Mouse (Mus musculus) fat pad, adult 2 months (tissue): ENCODE results near the gene Fxyd5.

Source experiments
- DNase-seq: peaks from one replicate; pipeline ENCODE4 v3.0.0-alpha.2; 2011; ENCODE audit warnings: low read depth, low spot score; ENCODE audit errors: extremely low read depth

Gene Fxyd5

DNA sequence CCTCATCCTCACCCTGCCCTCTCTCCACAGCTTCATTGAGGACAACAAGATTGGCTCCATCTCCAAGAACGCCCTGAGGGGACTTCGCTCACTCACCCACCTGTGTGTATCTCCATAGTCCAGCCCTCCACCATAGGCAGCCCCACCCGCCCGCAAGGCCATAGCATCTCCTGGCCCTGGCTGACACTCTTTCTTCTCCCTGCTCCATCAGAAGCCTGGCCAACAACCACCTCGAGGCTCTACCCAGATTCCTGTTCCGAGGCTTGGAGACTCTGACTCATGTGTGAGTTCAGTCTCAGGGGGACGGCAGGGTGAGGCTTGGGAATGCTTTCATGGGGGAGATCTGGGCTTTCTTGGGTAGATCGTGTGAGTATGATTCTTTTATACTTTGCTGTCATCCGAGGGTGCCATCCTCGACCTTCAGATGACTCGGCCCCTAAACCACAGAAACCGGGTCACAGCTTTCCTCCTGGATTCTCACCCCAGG lies 20.8 kb upstream of the Fxyd5 start:
- DNase-seq: no peak

GRCm38 (mm10) chr7:31060621-31061010 lies 18.3 kb upstream of the Fxyd5 start:
- no peak for DNase-seq

DNA sequence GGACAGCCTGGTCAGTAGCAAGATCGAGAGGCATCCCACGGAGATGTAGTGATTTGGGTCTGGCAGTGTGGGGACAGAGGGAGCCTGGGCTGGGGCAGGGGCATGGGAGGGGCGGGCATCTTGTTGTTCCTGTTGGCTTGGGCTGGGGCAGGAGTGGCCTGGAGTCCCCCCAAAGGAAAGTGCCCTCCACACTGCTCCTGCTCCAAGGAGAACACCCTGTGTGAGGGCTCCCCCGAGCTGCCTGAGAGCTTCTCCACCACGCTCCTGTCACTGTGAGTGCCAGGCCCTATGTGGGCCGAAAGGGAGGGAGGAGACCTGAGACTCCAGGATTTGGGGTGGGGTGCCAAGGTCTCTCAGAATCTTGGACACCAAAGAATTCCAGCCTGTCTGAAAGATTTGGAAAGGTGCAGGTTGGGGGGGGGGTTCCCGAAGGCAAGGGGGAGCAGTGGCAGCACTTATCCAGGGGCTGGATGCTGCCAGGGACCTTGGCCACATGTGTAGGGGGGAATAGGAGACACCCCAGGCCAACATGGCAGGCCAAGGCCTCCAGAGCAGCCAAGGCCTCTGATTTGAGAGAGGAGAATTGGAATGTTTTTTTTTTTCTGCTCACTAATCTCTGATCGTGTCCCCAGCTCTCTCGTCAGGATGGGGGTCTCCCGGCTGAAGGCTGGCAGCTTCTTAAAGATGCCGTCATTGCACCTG lies 17.8 kb upstream of the Fxyd5 start:
- DNase-seq: no peak

DNA sequence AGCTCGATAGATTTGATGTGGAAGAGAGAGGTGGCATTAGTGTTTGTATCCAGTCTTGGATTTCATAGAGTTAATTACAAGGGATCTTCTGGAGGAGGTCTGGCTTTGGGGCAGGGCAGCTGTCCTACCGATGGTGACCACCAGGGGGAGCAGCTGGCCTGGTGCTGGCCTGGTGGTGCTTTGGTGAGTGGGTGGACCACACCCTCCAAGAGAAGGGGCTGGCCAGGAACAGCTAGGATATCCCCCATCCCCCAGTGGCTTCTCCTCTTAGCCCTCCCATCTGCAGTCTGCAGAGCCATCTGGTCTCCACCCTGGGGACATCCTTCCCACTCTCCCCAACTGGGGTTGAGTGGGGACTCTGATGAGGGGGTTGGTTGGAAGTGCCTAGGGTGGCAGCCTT lies 16.8 kb upstream of the Fxyd5 start, which contains the start of gene Lgi4:
Gene Lgi4, plus strand, starts transcription at position 235 of the 400 bp plus-strand sequence.
- DNase-seq: no peak

DNA sequence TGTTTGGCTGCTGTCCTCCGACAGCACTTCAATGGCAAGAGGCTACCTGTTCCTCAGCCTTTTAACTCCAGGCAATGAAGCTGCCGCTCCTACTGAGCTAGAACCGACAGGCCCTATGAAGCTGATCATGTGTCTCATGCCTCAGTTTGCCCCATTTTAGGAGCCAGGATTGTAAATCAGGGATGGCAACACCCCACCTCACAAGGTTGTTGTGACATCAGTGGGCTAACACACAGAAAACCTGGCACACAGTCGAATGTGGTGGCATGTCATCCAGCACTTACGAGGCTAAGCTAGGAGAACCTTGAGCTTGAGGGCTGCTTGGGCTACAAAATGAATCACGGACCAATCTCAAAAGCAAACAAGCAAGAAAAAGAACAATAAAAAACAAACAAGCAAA lies 15.9 kb upstream of the Fxyd5 start:
- DNase-seq: no peak

GRCm38 (mm10) chr7:31057730-31058129 lies 15.4 kb upstream of the Fxyd5 start:
- DNase-seq: no peak

DNA sequence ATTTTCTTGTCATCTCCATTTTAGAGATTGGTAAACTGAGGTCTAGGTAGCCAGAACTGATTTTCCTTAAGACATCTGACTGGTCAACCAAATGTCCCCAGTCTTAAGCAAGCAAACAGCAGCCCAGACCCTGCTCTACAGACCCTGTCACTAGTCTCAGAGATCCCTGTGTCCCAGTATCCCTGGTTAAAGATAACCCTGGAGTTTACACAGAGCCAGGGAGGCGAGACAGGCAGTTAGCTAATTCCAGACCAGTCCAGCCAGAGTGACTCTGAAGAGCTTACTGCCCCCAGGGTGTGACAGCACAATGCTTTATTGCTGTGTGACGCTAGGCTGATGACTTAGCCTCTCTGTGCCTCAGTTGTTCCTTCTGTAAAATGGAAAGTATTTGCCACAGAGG lies 14.8 kb upstream of the Fxyd5 start, which contains the start of gene Fxyd1:
Gene Fxyd1, minus strand, starts transcription at position 129 of the 400 bp plus-strand sequence.
- no peak for DNase-seq

- no peak for DNase-seq
Observed at GRCm38 (mm10) chr7:31056448-31056847, 14.2 kb upstream of the Fxyd5 start.

GRCm38 (mm10) chr7:31055883-31056282 lies 13.6 kb upstream of the Fxyd5 start:
- no peak for DNase-seq

GRCm38 (mm10) chr7:31055354-31055824 lies 13.1 kb upstream of the Fxyd5 start:
- no peak for DNase-seq

DNA sequence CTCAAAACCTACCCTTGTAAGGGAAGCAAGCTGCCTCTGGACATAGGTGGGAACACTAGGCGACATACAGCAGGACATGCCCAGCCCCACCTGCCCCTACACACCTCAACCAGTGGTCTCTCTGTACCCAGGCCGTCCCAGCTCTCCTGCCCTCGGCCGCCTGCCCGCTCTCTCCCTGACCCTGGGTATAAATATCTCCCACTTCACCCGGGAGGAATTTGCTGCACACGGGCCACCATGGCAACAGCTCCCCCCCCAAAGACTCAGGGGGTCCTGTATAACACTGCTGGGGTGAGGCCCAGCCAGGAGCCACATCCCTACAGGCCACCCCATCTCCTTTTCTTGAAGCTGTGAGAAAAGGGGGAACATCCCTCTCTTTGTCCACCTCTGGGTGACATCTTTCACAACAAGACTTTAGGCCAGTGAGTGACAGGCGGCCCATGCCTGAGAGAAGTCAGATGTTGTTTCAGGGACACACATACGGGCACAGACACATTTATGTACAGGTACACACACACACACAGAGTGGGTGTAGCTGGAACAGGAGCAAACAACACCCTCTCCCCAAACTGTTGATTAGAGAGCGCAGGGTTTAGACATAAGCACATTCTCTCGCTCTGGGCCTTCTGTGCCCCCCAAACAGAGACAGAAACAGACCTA lies 12.5 kb upstream of the Fxyd5 start:
- DNase-seq: no peak

DNA sequence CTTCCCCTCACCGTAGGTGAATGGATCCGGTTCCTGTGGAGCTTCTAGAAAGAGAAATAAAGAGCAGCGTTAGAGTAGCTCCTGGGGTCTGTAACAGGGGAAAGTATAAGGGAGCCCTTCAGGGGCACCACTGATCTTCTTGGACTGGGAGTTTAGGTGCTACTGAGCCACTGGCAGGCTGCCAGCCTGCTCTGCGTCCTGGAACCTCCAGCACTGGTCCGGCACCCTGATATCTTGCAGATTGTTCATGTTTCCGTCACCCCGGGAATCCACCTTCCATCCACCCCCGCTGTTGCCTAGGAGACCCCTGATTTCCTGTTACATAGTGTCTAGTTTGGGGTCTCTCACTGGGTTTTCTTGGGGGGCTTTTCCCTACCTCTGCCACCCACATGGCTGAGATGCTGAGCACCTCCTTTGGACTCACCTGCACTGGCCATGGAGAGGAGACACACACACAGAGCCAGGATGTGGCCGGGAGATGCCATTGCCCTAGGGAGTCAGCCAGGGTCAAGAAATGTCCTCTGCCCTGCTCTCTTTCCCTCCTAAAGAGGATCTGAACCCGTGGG lies 11.7 kb upstream of the Fxyd5 start:
- DNase-seq: no peak

DNA sequence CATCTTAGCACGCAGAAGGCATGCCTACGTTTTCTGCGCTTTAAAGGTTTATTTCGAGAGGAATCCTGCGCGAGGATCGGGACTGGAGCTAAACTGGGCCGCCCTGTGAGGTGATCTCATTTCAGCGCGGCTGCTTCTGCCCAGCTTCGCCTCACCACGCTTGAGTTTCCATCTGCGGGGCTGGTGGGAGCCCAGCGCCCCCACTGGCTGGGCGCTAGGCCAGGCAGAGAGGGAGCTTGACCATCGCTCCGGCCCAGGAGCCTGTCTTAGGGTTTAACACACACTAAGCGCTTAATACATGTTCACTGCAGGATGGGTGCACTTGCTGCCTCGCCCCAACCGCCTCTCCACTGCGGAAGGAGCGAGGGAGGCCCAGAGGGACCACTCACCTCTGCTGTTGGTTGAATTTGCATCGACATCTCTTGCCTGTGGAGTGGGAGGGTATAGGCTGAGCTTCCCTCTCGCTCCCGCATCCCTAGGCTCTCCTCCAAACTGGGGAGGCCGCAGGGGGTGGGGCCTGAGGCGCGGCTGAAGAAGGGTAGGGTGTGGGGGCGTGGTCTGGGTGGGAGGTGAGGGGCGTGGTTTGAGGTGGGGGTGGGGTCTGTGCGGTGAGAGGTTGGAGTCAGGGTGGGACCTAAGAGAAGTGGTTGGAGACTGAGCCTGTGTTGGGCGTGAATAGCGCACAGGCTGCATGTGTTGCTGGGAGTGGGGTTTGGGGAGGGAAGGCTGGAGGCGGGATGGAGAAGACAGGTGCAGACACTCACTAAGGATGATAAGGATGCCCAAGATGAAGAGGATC lies 10.6 kb upstream of the Fxyd5 start:
- no peak for DNase-seq

DNA sequence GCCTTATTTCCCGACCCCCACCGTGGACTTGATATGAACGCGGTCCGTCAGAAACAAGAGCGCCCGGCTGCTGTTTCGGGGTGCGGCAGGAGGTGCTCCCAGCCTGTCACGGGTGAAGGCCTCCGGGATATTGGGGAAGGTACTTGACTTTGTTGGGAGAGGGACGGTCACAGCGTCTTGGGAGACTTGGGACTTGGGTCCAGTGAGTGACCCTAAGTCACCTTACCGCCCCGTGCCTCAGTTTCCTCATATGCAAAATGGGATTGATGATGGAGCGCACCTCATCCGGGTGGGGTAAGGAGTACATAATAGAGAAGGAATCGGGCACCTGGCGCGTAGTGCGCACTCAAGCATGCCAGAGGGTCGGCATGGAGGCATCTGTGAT lies 10.0 kb upstream of the Fxyd5 start:
- DNase-seq: no peak

DNA sequence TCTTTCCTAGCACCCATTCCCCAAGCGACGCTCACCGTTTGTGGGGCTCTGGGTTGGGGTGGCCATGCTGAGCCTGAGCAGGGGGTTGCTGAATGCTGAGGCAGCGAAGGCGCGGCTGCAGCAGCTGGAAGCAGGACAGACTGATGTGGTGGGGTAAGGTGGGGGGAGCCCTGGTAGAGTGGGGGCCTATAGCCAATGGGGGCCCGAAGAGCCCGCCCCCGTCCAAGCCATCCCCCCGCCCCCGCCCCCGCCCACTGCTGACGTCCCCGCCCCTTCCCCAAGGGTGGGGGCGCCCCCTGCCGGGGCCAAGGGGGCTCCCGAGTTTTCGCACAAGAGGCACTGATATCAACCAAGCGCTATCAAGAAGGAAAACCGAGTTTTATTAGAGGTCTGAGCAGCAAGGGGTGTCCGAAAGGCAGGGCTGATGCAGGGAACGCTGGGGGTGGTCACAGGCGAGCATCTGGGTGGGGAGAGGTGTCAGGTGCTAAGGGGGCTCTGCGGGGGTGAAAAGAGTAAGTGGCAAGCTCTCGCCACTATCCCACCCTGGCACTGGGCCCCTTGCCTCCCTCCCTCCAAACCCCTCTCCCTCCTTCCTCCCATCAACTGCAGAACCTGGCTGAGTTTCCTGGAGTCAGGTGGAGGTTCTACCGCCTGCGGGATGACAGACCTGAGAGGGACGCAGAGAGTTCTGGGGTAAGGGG lies 9.2 kb upstream of the Fxyd5 start, which contains the start of gene Fxyd7:
Gene Fxyd7, minus strand, starts transcription at position 147 of the 701 bp plus-strand sequence.
- DNase-seq: no peak

DNA sequence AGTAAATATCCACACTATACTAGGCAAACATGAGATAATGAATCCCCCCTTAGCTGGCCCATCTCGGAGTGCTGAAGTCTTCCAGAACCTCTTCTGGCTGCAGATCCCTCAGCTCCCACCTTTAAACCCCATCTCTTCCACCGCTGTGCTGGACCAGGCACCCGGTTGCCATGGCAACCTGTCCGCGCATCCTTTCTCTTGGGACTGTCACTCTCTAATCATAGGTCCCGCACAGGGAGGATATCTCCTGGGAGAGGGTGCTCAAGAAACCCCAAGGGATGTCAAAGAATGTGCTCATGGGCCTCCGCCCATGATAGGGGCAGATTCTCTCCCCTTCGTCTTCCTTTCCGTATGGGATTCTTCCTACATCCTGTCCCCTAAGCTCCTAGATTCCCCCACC lies 8.6 kb upstream of the Fxyd5 start:
- DNase-seq: no peak

DNA sequence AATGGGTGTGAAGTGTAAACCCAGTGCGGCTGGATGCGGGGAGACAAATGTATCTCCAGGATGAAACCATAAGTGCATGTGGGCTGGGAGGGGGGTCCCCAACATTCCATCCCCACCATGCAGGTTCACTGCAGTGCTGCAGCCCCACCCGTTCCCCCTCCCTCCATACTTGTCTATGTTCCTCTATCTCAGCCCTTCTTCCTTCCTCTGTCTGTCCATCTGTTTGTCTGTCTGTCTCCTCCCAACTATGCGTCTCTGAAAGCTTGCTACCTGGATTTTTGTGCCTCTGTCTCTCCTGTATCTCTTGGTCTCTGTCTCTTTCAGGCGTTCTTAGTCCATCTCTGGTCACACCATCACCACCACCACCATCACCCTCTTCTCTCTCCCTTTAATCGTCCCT lies 8.2 kb upstream of the Fxyd5 start:
- DNase-seq: no peak

DNA sequence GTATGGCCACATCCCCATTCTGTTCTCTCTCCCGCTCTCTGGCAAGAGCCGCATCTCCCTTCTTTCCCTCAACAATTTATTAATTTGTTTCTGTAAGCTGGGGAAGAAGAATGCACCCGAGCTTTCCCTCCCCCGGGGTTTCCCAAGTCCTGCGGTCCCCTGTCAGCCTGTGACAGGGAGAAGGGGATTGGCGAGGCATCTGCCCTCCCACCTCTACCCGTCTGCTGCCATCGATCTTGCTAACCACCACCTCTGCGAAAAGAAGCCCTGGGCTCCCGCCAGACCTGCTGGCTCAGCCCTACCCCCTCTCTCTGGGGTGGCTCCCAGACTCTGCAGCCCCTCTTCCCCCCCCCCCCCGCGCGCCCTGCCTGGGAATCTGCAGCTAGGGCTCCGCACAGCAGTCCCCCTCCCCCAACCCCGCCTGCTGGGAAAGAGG lies 7.6 kb upstream of the Fxyd5 start:
- no peak for DNase-seq

DNA sequence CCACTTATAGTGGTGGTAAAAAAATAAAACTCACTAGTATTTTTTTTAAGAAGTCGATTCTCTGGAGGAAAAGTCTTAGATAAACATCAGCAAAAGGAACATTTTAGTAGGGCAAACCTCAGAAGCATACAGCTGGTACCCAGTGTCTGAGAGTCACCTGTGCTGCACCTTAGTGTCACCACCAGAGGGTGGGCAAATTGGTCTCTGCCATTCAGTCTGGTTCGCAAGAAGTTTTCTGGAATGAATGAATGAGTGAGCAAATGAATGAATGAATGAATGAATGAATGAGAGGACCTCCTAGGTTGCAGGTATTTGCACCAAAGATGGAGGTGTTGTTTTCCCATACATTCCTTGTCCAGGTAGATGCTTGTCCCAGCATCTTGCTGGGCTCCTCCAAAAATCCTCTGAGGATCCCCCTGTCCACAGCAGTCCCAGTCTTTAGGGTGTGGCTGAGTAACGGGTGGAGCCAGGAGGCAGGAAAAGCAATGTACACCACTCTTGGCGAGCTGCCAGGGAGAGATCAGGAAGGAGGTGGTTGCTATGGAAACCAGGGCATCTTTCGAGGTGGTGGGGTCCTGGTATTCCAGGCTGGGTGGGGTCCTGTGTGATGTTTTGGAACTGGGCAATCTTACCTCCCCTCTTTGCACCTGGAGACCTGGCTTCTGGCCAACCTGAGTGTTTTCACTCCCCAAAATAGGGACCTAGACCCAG lies 7.0 kb upstream of the Fxyd5 start:
- DNase-seq: no peak
